ENCODE assay signal across 8 mouse cellular contexts in the genomic region with DNA sequence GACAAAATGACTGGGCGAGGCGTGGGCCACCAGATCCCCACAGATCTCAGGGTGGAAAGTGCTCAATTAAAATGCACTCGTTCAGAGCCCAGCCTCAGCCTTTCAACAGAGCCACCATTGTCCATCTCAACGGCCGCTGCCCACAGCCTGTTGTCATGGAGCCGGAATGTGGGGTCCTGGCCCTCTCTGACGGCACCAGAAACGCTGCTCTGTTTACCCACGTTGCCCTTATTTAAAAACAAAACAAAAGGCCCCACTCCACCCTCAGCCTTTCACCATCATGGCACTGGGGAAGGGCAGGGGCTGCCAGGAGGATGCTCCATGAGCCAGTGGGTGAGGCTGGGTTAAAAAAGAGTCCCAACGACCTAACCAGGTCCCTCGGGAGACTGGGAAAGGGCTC. TPM values are rescaled to one million over a fixed set of nuclear protein-coding genes. Genes with fewer than 3 reads are reported as not detected.
DNase-seq lines count a peak whose midpoint lies in the region; ATAC-seq and TF ChIP-seq lines count a peak whose summit lies in the region.

No protein-coding gene starts in this region.

- H3K9ac ChIP-seq in ES-E14 (ENCODE audit: insufficient read depth, low read depth, low read length, poor library complexity, severe bottlenecking): no peak overlapping the region
- no peak overlapping the region for H3K9ac ChIP-seq in hindbrain, embryonic 13.5 days
- no peak overlapping the region for H3K9ac ChIP-seq in midbrain, embryonic 12.5 days (replicated peaks)

- H3K27ac ChIP-seq in ES-E14 (ENCODE audit: insufficient read depth, low read depth, low read length, poor library complexity, severe bottlenecking): peak overlapping the region; percentile 15; the same call in 1 of the 2 replicates
- peak overlapping the region; percentile 55 for H3K27ac ChIP-seq in hindbrain, embryonic 13.5 days
- H3K27ac ChIP-seq in midbrain, embryonic 12.5 days (replicated peaks): peak overlapping the region; percentile 81

- 4% methylated on average over 11 of the region's 11 CpGs for WGBS in hindbrain, embryonic 13.5 days
- 4% methylated on average over 11 of the region's 11 CpGs for WGBS in midbrain, embryonic 12.5 days

- DNase-seq in ES-E14 (ENCODE audit: low read depth, low spot score): no peak
- peak; percentile 80 for DNase-seq in embryo, embryonic 11 days
- DNase-seq in heart, adult 11 months: no peak
- DNase-seq in thymus, postnatal 0 days (ENCODE audit: low spot score): no peak
- DNase-seq in kidney, adult 18-20 months: no peak
- DNase-seq in heart, postnatal 14 days: no peak

- no peaks in the 10 kb centered on the region for H3K27me3 ChIP-seq in hindbrain, embryonic 13.5 days
- H3K27me3 ChIP-seq in midbrain, embryonic 12.5 days: no peaks in the 10 kb centered on the region

- no peaks in the 10 kb centered on the region for H3K9me3 ChIP-seq in ES-E14 (ENCODE audit: control insufficient read depth, insufficient read depth, low read depth, low read length)
- H3K9me3 ChIP-seq in hindbrain, embryonic 13.5 days: no peaks in the 10 kb centered on the region
- no peaks in the 10 kb centered on the region for H3K9me3 ChIP-seq in midbrain, embryonic 12.5 days

- peaks cover 5 to 56% of the 10 kb centered on the region in 2 experiments; a peak in 3 of 4 replicates for H3K4me1 ChIP-seq in ES-E14 (ENCODE audit: control insufficient read depth in 2 of 2, insufficient read depth in 2 of 2, low read length in 2 of 2, poor library complexity in 1 of 2)
- H3K4me1 ChIP-seq in hindbrain, embryonic 13.5 days (replicated peaks): peaks cover 53% of the 10 kb centered on the region
- H3K4me1 ChIP-seq in midbrain, embryonic 12.5 days: peaks cover 77% of the 10 kb centered on the region

- peak; percentile 74 for ATAC-seq in hindbrain, embryonic 13.5 days (ENCODE audit: low FRiP score)
- ATAC-seq in midbrain, embryonic 12.5 days (ENCODE audit: low FRiP score, low read depth): peak; percentile 77

- H3K36me3 ChIP-seq in ES-E14 (ENCODE audit: control insufficient read depth, insufficient read depth, low read length, poor library complexity, severe bottlenecking): no peaks in the 10 kb centered on the region; the same call in 1 of the 2 replicates
- H3K36me3 ChIP-seq in hindbrain, embryonic 13.5 days: no peaks in the 10 kb centered on the region
- no peaks in the 10 kb centered on the region for H3K36me3 ChIP-seq in midbrain, embryonic 12.5 days

- no peak overlapping the region for H3K4me3 ChIP-seq in ES-E14 (ENCODE audit: insufficient read depth in 1 of 2, low read depth in 1 of 2, low read length in 2 of 2, poor library complexity in 1 of 2, severe bottlenecking in 1 of 2)
- no peak overlapping the region for H3K4me3 ChIP-seq in hindbrain, embryonic 13.5 days
- no peak overlapping the region for H3K4me3 ChIP-seq in midbrain, embryonic 12.5 days

- intact Hi-C loops in heart, postnatal 14 days (cut with DNase I): no loop called here

- in situ Hi-C loops in ES-E14 (cut with MboI; ENCODE audit: low sequenced_read_pairs in 2 of 2, unreplicated experiment in 2 of 2): no loop called here

- H3K4me2 ChIP-seq in hindbrain, embryonic 13.5 days: peak overlapping the region; percentile 8; the same call in 1 of the 2 replicates
- H3K4me2 ChIP-seq in midbrain, embryonic 12.5 days (replicated peaks): peak overlapping the region; percentile 21

TF ChIP-seq in ES-E14, 5 proteins besides CTCF, POLR2A, EP300 and RAD21:
- TF ChIP-seq HCFC1 (IDR thresholded peaks at IDR 0.05; ENCODE audit: borderline replicate concordance, insufficient read depth, low read length) (no peak), CHD2 (IDR thresholded peaks at IDR 0.05; ENCODE audit: low read depth, low read length) (no peak), ZNF384 (IDR thresholded peaks at IDR 0.05; ENCODE audit: low read depth, low read length) (no peak), MAFK (IDR thresholded peaks at IDR 0.05; ENCODE audit: insufficient read depth, low read depth, low read length) (no peak), ZC3H11A (IDR thresholded peaks at IDR 0.05; ENCODE audit: borderline replicate concordance, low read depth, low read length) (no peak)

RNA-seq across cellular contexts. Expression of a gene that starts 25.4 kb away (rescaled TPM):
- total RNA-seq in ES-E14 (2012; rRNA removed): 38.0 and 56.4 TPM in 2 replicates
- polyA plus RNA-seq in hindbrain, embryonic 13.5 days (2015; fragmentation: Nextera tagmentation; extraction: Ambion mirVana): 6.5 and 6.8 TPM in 2 replicates
- polyA plus RNA-seq in midbrain, embryonic 12.5 days (2016; fragmentation: Nextera tagmentation; extraction: Ambion mirVana): 17.3 and 21.2 TPM in 2 replicates
- 17.0 and 18.4 TPM in 2 replicates for polyA plus RNA-seq in thymus, postnatal 0 days (2015; fragmentation: Nextera tagmentation; extraction: Ambion mirVana)
- 1 to 10 TPM; 5.9 to 9.1 TPM for total RNA-seq in heart, postnatal 14 days (2021)

RNA-seq across cellular contexts. Expression of a gene that starts 51.2 kb away (rescaled TPM):
- 801 and 1,038 TPM in 2 replicates for total RNA-seq in ES-E14 (2012; rRNA removed)
- 563 and 564 TPM in 2 replicates for polyA plus RNA-seq in hindbrain, embryonic 13.5 days (2015; fragmentation: Nextera tagmentation; extraction: Ambion mirVana)
- 605 and 651 TPM in 2 replicates for polyA plus RNA-seq in midbrain, embryonic 12.5 days (2016; fragmentation: Nextera tagmentation; extraction: Ambion mirVana)
- polyA plus RNA-seq in thymus, postnatal 0 days (2015; fragmentation: Nextera tagmentation; extraction: Ambion mirVana): 1,259 and 1,312 TPM in 2 replicates
- total RNA-seq in heart, postnatal 14 days (2021): 100 to 1,000 TPM; 300 to 317 TPM

Comparison
In these comparisons a context has a peak if more than half of its experiments do, and no peak if none do; other contexts are left out.
1. H3K27ac ChIP-seq: peak in every context shown above with its lines; median percentile 81 in midbrain, embryonic 12.5 days; 55 in hindbrain, embryonic 13.5 days; 15 in ES-E14.